Mouse (Mus musculus) brain, embryonic 14.5 days (tissue): Measurements from ENCODE around the gene Amot. TPM values are rescaled to one million over a fixed set of nuclear protein-coding genes. Genes with fewer than 3 reads are reported as not detected.

Experiments
- DNase-seq: peaks from one replicate; pipeline ENCODE4 v3.0.0-alpha.2; 2011; ENCODE audit warnings: low read depth
- CTCF ChIP-seq: fragments of 200-500 bp; IDR thresholded peaks from 2 replicates; pipeline ENCODE4 v1.5.1; 2012; ENCODE audit warnings: inconsistent platforms, mild to moderate bottlenecking, moderate library complexity, borderline replicate concordance; ENCODE audit not compliant: insufficient read depth, insufficient read length; ENCODE audit errors: extremely low read depth
- POLR2A ChIP-seq: fragments of 200-500 bp; IDR thresholded peaks from 2 replicates; pipeline ENCODE4 v1.6.1; 2012; ENCODE audit warnings: mild to moderate bottlenecking, inconsistent platforms, borderline replicate concordance; ENCODE audit not compliant: poor library complexity, insufficient read depth, insufficient read length, severe bottlenecking; ENCODE audit errors: extremely low read depth
- polyA plus RNA-seq: library from polyadenylated mRNA; depleted of rRNA; stranded (reverse); fragments of >200 nt; gene quantifications from 2 replicates; pipeline ENCODE4 v1.2.3, GENCODE M21; 2012; rRNA removed

Amot gene
- polyA plus RNA-seq, 1 experiment = 17.8 TPM

DNA sequence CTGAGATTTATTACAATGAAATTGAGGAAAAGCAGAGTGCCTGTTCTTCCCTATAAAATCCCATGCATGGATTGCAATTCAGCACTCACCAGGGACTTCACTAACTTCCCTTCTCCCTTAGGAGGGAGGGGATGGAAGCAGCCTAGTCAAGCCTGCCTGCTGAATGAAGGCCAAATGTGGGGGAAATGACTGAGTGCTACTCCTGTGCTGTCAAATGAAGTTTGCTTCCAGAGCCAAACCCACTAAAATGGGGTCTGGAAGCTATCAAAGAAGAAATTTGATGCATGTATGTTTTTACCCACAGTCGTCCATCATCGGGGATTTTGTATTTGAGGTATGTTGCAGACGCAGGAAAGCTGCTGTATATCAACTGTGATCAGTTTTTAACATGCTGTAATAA is 103.1 kb downstream of the Amot start:
- TF ChIP-seq POLR2A = no peak
- DNase-seq = peak; percentile 4

DNA sequence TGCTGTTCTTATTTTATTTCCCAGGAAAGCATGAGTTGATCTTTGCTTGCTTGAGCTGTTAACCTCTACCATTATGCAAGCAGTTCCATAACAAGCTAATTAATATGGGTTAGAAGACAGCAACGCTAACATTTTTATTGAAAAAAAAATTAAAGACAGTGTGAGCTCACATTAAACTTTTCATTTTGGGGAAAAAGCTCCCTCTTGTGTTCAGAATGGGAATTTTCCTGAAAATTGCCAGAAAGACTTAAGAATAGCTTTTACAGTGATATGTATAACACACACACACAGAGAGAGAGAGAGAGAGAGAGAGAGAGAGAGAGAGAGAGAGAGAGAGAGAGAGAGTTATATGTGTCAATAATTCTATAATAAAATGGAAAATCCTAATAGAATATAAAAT is 105.7 kb downstream of the Amot start:
- peak; percentile 58 for DNase-seq

More for the DNA sequence above, 105.7 kb downstream of the Amot start:
- no peak for TF ChIP-seq CTCF

Other genes with a start within 250 kb of the Amot start
- 0.12 and 0.20 TPM in 2 replicates for gene Lhfpl1, start 156.1 kb downstream of the Amot start, polyA plus RNA-seq